Mouse (Mus musculus): ENCODE data around the gene Cltc. TPM values are rescaled to one million over a fixed set of nuclear protein-coding genes. Genes with fewer than 3 reads are reported as not detected.

Cltc gene
- polyA plus RNA-seq, 1 experiment from 2014 or later, result 220 TPM

GRCm38 (mm10) chr11:86653446-86653845 lies 103.9 kb downstream of the Cltc start:
- peaks cover under 1% of the 10 kb centered on the region; the same call in 1 of the 2 replicates for H3K36me3 ChIP-seq (ENCODE audit: control insufficient read depth, insufficient read depth, low read length)
- ATAC-seq (ENCODE audit: low FRiP score, low TSS enrichment), result no peak
- DNase-seq, result peak; percentile 86
- no peaks in the 10 kb centered on the region for H3K27me3 ChIP-seq (ENCODE audit: control insufficient read depth, insufficient read depth, low read length)
- no peak overlapping the region for H3K27ac ChIP-seq (replicated peaks; ENCODE audit: low read depth, low read length)
- H3K4me2 ChIP-seq (ENCODE audit: low read length), result no peak overlapping the region
- no peak overlapping the region for H3K9ac ChIP-seq (replicated peaks; ENCODE audit: low read length)
- no peak overlapping the region for H3K4me3 ChIP-seq (replicated peaks; ENCODE audit: low read depth, low read length)
- no peaks in the 10 kb centered on the region for H3K9me3 ChIP-seq (ENCODE audit: control insufficient read depth, low read length)
- WGBS, result 48% methylated on average over 3 of the region's 3 CpGs
- H3K4me1 ChIP-seq (ENCODE audit: control insufficient read depth, insufficient read depth, low read length), result no peaks in the 10 kb centered on the region

DNA sequence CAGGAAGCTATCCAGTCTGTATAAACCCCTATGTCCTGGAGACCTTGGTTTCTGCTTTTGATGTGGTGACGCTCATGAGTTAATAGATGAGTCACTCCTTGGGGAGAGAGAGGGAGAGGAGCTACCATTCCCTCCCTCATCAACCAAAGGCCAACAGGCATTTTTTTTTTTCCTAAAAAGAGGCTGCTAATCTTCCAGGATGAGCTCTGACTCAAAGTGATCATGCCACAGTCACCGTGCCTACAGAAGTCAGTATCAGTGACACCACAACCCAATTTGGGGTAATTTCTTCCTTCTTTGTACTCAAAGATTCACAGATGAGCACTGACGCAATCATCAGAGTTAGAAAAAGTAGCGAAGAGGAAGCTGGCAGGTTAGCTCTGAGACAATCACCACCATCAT lies 104.8 kb downstream of the Cltc start:
- no peak for DNase-seq
- Histone ChIP-seq H3K4me1 (ENCODE audit: control insufficient read depth, insufficient read depth, low read length) (no peaks in the 10 kb centered on the region), H3K4me3 (replicated peaks; ENCODE audit: low read depth, low read length) (no peak overlapping the region), H3K9ac (replicated peaks; ENCODE audit: low read length) (no peak overlapping the region), H3K27ac (replicated peaks; ENCODE audit: low read depth, low read length) (no peak overlapping the region), H3K36me3 (ENCODE audit: control insufficient read depth, insufficient read depth, low read length) (0 out of 2 replicates have a peak, but pooled peaks cover 2% of the 10 kb centered on the region), H3K4me2 (ENCODE audit: low read length) (no peak overlapping the region), H3K27me3 (ENCODE audit: control insufficient read depth, insufficient read depth, low read length) (no peaks in the 10 kb centered on the region), H3K9me3 (ENCODE audit: control insufficient read depth, low read length) (no peaks in the 10 kb centered on the region)
- WGBS, result 94% methylated on average over 4 of the region's 4 CpGs
- ATAC-seq (ENCODE audit: low FRiP score, low TSS enrichment), result no peak

DNA sequence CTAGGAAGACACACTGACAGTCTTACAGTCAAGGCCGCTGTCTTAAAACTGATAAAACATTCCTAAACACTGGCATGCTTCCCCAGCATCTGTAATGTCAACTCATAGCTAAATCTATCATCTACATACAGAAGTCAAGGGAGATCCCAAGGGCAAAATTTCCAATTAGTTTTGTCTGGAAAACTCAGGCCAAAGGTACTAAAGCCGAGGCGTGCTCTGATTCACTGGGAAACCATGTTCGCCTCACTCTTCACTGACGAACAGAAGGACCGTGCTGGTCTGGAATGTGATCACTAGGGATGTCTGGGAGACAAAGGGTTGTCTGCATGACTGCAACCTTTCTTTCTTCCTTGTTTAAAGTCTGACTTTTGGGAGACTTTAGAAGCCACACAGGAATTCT lies 106.7 kb downstream of the Cltc start:
- Histone ChIP-seq H3K4me2 (ENCODE audit: low read length) (no peak overlapping the region), H3K4me1 (ENCODE audit: control insufficient read depth, insufficient read depth, low read length) (no peaks in the 10 kb centered on the region), H3K36me3 (ENCODE audit: control insufficient read depth, insufficient read depth, low read length) (0 out of 2 replicates have a peak, but pooled peaks cover 2% of the 10 kb centered on the region)

DNA sequence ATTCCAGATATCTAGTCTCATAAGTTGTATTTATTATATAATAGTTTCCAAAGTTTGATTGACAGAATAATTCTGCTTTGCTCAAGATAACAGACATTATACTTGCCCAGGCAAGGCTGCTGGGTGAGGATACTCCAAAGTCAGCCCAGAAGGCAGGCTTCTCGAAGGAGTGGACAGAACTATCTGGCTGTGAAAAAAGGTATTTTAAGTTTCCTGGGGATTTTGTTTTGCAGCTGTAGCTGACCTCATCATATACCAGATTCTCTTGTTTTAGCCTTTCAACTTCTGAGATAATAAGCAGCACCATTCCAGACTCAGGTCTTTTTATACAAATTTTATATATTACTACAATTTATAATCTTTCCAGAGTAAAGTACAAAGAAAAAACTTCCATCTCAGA lies 107.8 kb downstream of the Cltc start:
- DNase-seq (no peak), ATAC-seq (ENCODE audit: low FRiP score, low TSS enrichment) (no peak)
- Histone ChIP-seq H3K27ac (replicated peaks; ENCODE audit: low read depth, low read length) (no peak overlapping the region), H3K9me3 (ENCODE audit: control insufficient read depth, low read length) (no peaks in the 10 kb centered on the region), H3K4me3 (replicated peaks; ENCODE audit: low read depth, low read length) (no peak overlapping the region), H3K4me1 (ENCODE audit: control insufficient read depth, insufficient read depth, low read length) (no peaks in the 10 kb centered on the region), H3K27me3 (ENCODE audit: control insufficient read depth, insufficient read depth, low read length) (no peaks in the 10 kb centered on the region), H3K9ac (replicated peaks; ENCODE audit: low read length) (no peak overlapping the region), H3K4me2 (ENCODE audit: low read length) (no peak overlapping the region), H3K36me3 (ENCODE audit: control insufficient read depth, insufficient read depth, low read length) (0 out of 2 replicates have a peak, but pooled peaks cover 2% of the 10 kb centered on the region)
- 89% methylated on average over 1 of the region's 1 CpGs for WGBS

More for the DNA sequence above, 106.7 kb downstream of the Cltc start:
- H3K9me3 ChIP-seq (ENCODE audit: control insufficient read depth, low read length), result no peaks in the 10 kb centered on the region
- WGBS, result 35% methylated on average over 6 of the region's 6 CpGs
- no peak overlapping the region for H3K4me3 ChIP-seq (replicated peaks; ENCODE audit: low read depth, low read length)
- H3K9ac ChIP-seq (replicated peaks; ENCODE audit: low read length), result no peak overlapping the region
- no peak for DNase-seq
- H3K27me3 ChIP-seq (ENCODE audit: control insufficient read depth, insufficient read depth, low read length), result no peaks in the 10 kb centered on the region
- ATAC-seq (ENCODE audit: low FRiP score, low TSS enrichment), result no peak
- H3K27ac ChIP-seq (replicated peaks; ENCODE audit: low read depth, low read length), result no peak overlapping the region

GRCm38 (mm10) chr11:86647706-86648447 lies 109.5 kb downstream of the Cltc start:
- no peaks in the 10 kb centered on the region for H3K27me3 ChIP-seq (ENCODE audit: control insufficient read depth, insufficient read depth, low read length)
- no peak overlapping the region for H3K4me3 ChIP-seq (replicated peaks; ENCODE audit: low read depth, low read length)
- ATAC-seq (ENCODE audit: low FRiP score, low TSS enrichment) (no peak), DNase-seq (no peak)
- no peaks in the 10 kb centered on the region for H3K4me1 ChIP-seq (ENCODE audit: control insufficient read depth, insufficient read depth, low read length)
- 83% methylated on average over 15 of the region's 15 CpGs for WGBS
- no peaks in the 10 kb centered on the region for H3K9me3 ChIP-seq (ENCODE audit: control insufficient read depth, low read length)
- no peak overlapping the region for H3K27ac ChIP-seq (replicated peaks; ENCODE audit: low read depth, low read length)
- H3K36me3 ChIP-seq (ENCODE audit: control insufficient read depth, insufficient read depth, low read length), result peaks cover 6% of the 10 kb centered on the region; the same call in 1 of the 2 replicates
- H3K9ac ChIP-seq (replicated peaks; ENCODE audit: low read length), result no peak overlapping the region
- no peak overlapping the region for H3K4me2 ChIP-seq (ENCODE audit: low read length)

GRCm38 (mm10) chr11:86646885-86647459 lies 110.4 kb downstream of the Cltc start:
- peaks cover 12% of the 10 kb centered on the region for H3K36me3 ChIP-seq (ENCODE audit: control insufficient read depth, insufficient read depth, low read length)
- no peak overlapping the region for H3K4me2 ChIP-seq (ENCODE audit: low read length)
- H3K9me3 ChIP-seq (ENCODE audit: control insufficient read depth, low read length), result no peaks in the 10 kb centered on the region
- no peak overlapping the region for H3K27ac ChIP-seq (replicated peaks; ENCODE audit: low read depth, low read length)
- ATAC-seq (ENCODE audit: low FRiP score, low TSS enrichment) (no peak), DNase-seq (no peak)
- 90% methylated on average over 3 of the region's 3 CpGs for WGBS
- H3K4me1 ChIP-seq (ENCODE audit: control insufficient read depth, insufficient read depth, low read length), result no peaks in the 10 kb centered on the region
- no peaks in the 10 kb centered on the region for H3K27me3 ChIP-seq (ENCODE audit: control insufficient read depth, insufficient read depth, low read length)
- no peak overlapping the region for H3K4me3 ChIP-seq (replicated peaks; ENCODE audit: low read depth, low read length)
- no peak overlapping the region for H3K9ac ChIP-seq (replicated peaks; ENCODE audit: low read length)

GRCm38 (mm10) chr11:86646136-86646834 lies 111.1 kb downstream of the Cltc start:
- 68% methylated on average over 7 of the region's 7 CpGs for WGBS

GRCm38 (mm10) chr11:86644553-86644952 lies 112.8 kb downstream of the Cltc start:
- WGBS, result 94% methylated on average over 4 of the region's 4 CpGs
- no peak overlapping the region for H3K4me2 ChIP-seq (ENCODE audit: low read length)
- H3K36me3 ChIP-seq (ENCODE audit: control insufficient read depth, insufficient read depth, low read length), result peaks cover 16% of the 10 kb centered on the region
- no peak for DNase-seq
- no peaks in the 10 kb centered on the region for H3K27me3 ChIP-seq (ENCODE audit: control insufficient read depth, insufficient read depth, low read length)
- no peaks in the 10 kb centered on the region for H3K4me1 ChIP-seq (ENCODE audit: control insufficient read depth, insufficient read depth, low read length)
- ATAC-seq (ENCODE audit: low FRiP score, low TSS enrichment), result no peak
- no peak overlapping the region for H3K27ac ChIP-seq (replicated peaks; ENCODE audit: low read depth, low read length)
- H3K9ac ChIP-seq (replicated peaks; ENCODE audit: low read length), result no peak overlapping the region
- H3K9me3 ChIP-seq (ENCODE audit: control insufficient read depth, low read length), result no peaks in the 10 kb centered on the region
- H3K4me3 ChIP-seq (replicated peaks; ENCODE audit: low read depth, low read length), result no peak overlapping the region

More at GRCm38 (mm10) chr11:86646136-86646834, 111.1 kb downstream of the Cltc start:
- Histone ChIP-seq H3K9ac (replicated peaks; ENCODE audit: low read length) (no peak overlapping the region), H3K4me2 (ENCODE audit: low read length) (no peak overlapping the region), H3K36me3 (ENCODE audit: control insufficient read depth, insufficient read depth, low read length) (peaks cover 12% of the 10 kb centered on the region), H3K4me1 (ENCODE audit: control insufficient read depth, insufficient read depth, low read length) (no peaks in the 10 kb centered on the region), H3K27ac (replicated peaks; ENCODE audit: low read depth, low read length) (no peak overlapping the region), H3K27me3 (ENCODE audit: control insufficient read depth, insufficient read depth, low read length) (no peaks in the 10 kb centered on the region), H3K9me3 (ENCODE audit: control insufficient read depth, low read length) (no peaks in the 10 kb centered on the region), H3K4me3 (replicated peaks; ENCODE audit: low read depth, low read length) (no peak overlapping the region)
- ATAC-seq (ENCODE audit: low FRiP score, low TSS enrichment) (no peak), DNase-seq (peak; percentile 11)
